Mouse (Mus musculus): ENCODE results near the gene Fam110a.

GRCm38 (mm10) chr2:152000291-152000679, 20.3 kb upstream of the Fam110a start:
- no peak for TF ChIP-seq CTCF (IDR thresholded peaks at IDR 0.05; ENCODE audit: low read depth, low read length)
- TF ChIP-seq POLR2A (IDR thresholded peaks at IDR 0.05; ENCODE audit: borderline replicate concordance, low read depth, low read length), result no peak
